Mouse (Mus musculus): ENCODE data around the gene Kif6.

Kif6 gene

GRCm38 (mm10) chr17:49661626-49662025 lies 46.7 kb downstream of the Kif6 start:
- DNase-seq (ENCODE audit: low read depth, low spot score): no peak

GRCm38 (mm10) chr17:49666728-49667127 lies 51.8 kb downstream of the Kif6 start:
- DNase-seq (ENCODE audit: low read depth, low spot score): no peak

GRCm38 (mm10) chr17:49668296-49668695 lies 53.4 kb downstream of the Kif6 start:
- no peak for DNase-seq (ENCODE audit: low read depth, low spot score)

DNA sequence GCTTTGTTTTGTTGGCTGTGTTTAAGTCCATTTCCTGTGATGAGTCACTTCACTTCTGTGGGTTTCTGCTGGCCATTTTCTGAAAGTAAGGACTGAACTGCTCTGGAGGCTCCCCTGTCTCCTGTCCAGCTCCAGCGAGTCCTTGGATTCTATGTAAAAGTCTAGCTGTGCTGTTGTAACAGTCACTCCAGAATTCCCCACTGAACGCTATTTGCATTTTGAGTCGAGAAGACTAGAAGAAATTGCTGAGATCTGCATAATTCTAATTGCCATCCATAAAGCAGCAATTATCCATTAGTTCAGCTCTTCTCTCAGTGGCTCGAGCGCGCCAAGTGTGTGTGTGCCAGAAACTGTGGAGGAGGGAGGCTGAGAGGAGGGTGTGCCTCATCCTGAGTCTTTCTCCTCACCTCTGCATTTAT lies 57.0 kb downstream of the Kif6 start:
- DNase-seq (ENCODE audit: low read depth, low spot score): no peak

GRCm38 (mm10) chr17:49672421-49672820 lies 57.5 kb downstream of the Kif6 start:
- DNase-seq (ENCODE audit: low read depth, low spot score): no peak

DNA sequence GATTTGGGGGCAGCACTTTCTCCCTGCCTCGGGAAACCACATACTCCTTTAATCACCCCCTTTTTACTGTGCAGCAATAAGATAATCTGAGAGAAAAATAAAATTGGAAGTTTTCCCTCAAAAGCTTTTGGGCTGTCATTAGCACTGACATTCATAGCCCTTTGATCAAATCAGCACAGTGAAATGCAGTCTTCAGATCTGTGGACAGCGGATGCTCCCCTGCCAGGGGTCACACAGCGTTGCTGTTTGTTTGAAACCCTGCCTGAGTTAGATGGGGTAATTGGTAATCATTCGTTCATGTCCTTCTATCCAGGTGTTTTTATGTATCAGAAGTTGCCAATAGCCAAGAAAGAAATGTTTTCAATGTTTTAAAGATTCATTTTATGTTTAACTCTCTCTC lies 60.7 kb downstream of the Kif6 start:
- no peak for DNase-seq (ENCODE audit: low read depth, low spot score)

- no peak for DNase-seq (ENCODE audit: low read depth, low spot score)
These were observed 66.5 kb downstream of the Kif6 start for GRCm38 (mm10) chr17:49681410-49681809.

GRCm38 (mm10) chr17:49684146-49684545 lies 69.2 kb downstream of the Kif6 start:
- DNase-seq (ENCODE audit: low read depth, low spot score): no peak

DNA sequence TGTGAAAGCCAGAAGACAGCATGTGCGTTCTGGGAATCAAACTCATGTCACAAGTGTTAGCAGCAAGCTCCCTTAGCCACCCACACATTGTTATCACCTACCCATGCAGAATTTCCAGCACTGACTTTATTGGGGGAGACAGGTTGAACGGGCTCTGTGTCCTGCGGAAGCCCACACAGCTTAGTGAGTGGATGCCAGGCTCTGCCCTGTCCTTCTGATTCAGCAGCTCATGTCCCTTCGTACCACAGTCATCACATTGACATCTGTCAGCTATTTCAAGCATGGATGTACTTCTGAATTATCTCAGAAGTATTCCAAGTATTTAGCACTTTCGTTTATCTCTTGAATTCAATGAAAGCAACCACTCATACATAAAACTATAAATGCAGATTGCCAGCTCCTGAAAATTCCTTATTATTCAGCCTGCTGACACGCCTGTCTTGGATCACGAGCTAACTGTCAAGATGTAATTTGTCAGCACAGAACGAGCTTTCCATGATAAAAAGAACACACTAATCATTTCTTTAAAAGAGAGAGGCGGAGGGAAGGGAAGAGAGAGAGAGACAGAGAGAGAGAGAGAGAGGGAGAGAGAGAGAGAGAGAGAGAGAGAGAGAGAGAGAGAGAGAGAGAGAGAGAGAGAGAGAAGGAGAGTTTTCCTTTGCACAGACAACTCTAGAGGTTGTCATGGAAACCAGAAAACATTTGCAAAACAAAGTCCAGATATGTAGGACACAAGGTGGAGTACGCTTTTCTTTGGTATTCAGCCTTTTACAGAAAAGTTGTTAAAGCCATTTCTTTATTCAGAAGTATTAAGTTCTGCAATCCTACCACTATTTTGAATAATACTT lies 75.9 kb downstream of the Kif6 start:
- no peak for DNase-seq (ENCODE audit: low read depth, low spot score)

DNA sequence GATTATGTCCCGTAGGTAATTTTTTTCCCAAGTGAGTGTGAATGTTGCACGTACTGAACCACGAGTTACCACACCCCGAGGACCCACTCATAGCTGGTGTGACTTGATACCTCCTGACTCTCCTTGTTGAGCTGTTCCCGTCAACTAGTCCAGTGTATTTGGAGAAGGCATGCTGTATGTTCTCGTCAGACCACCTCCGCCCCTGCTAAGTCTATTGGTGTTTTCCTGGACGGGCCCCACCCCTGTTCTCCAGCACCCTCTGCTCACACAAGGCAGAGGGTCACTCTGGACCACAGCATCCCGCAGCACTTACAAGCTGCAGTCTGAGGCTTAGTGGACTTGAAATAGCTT lies 76.5 kb downstream of the Kif6 start:
- no peak for DNase-seq (ENCODE audit: low read depth, low spot score)

DNA sequence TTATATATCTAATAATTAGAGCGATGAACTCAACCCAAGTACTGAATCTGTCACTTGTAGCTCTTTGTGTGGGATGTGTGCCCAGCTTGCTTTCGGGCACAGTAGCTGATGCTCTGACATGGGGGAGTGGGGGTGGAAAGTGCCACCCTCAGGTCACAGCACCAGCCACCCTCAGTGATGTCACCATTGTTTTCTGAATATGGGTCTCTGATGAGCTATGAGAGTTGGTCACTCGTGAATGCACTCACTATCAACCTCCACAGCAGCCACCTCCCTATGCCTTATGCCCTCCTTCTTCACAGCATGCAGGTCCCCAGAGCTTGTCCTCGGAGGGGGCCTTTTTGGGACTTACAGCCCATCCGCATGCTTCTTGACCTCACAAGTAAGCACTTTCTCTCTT lies 78.3 kb downstream of the Kif6 start:
- no peak for DNase-seq (ENCODE audit: low read depth, low spot score)

DNA sequence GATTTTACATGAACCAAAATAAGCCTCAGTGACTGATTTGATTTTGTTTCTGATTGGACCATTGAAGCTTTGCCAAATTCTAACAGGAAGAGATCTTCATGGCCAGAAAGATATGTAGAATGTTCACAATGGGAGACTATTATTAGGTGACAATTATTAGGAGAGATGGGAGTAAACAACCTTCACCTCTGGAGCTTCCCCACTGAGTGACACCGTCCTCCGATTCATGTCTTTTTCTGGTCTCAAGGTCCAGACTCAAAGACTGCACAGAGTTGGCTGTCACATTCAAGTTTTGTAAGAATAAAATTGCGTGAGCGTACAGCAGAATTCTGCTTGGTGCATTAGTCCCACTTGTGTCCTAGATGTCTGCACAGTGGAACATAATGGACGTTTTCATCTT lies 82.3 kb downstream of the Kif6 start:
- no peak for DNase-seq (ENCODE audit: low read depth, low spot score)

GRCm38 (mm10) chr17:49703492-49704249 lies 88.7 kb downstream of the Kif6 start:
- no peak for DNase-seq (ENCODE audit: low read depth, low spot score)

GRCm38 (mm10) chr17:49709192-49709591 lies 94.3 kb downstream of the Kif6 start:
- no peak for DNase-seq (ENCODE audit: low read depth, low spot score)

- no peak for DNase-seq (ENCODE audit: low read depth, low spot score)
These were observed 95.2 kb downstream of the Kif6 start for GRCm38 (mm10) chr17:49710101-49710630.

DNA sequence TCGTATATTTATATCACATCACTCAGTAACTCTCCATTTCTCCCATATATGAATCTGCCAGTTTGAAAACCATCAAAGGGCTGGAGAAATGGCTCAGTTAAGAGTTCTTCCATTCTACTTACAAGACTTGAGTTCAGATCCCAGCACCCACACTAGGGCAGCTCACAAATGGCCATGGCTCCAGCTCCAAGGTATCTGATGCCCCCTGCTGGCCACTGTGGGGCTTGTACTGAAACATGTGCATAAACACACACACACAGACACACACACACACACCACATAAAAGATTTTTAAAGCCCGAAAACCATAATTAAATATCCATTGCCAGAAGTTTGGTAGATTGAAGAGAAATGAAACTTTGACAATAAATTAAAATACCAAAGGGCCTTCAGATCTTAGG lies 111.3 kb downstream of the Kif6 start:
- no peak for DNase-seq (ENCODE audit: low read depth, low spot score)

DNA sequence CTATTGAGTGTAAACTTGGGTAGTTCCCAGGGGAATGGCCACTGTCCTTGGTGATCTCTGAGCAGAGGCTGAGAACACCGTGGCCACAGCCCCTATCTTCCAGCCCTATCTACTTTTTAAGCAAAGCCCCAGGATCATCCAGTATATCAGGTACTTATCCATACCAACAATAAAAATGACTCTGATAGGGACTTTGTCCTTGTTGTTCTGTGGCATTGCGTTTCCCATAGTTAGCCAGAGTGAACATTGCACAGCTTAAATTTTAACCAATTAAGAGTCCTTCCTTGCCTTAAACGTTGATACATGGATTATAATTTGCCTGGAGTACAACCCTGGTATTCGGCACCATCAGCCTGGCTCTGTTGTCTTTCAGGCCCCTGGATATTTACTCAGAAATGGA lies 112.0 kb downstream of the Kif6 start:
- DNase-seq (ENCODE audit: low read depth, low spot score): no peak

GRCm38 (mm10) chr17:49727428-49728045 lies 112.6 kb downstream of the Kif6 start:
- no peak for DNase-seq (ENCODE audit: low read depth, low spot score)

DNA sequence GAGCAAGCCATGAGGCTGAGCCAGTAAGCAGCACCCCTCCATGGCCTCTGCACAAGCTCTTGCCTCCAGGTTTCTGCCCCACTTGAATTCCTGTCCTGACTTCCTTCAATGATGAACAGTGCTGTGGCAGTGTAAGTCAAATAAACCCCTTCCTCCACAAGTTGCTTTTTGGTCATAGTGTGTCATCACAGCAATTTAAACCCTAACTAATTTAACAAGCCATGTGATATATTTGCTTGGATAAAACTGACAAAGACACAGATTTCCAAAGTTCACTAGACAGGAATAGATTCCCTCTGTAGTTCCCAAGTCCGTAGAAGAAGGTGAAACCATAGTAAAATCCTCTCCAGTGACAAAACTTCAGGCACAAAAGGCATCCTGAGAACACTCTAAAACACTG lies 114.9 kb downstream of the Kif6 start:
- DNase-seq (ENCODE audit: low read depth, low spot score): no peak

DNA sequence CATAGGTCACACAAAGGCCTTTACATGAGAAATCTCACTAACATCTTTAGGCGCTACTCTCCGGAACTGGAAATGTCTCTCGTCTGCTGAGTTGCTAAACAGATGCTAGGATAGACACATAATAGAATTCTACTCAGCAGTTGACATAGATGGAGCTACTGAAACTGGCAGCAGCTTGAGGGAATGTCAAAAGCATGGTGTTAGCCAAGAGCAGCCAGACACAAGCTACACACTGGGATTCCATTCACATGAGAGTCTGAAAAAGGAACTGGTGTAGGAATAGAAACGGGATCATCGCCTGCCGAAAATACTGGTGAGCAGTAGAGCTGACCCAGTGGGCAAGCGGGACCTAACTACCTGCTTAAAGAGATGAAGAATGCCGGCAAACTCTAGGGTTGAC lies 117.8 kb downstream of the Kif6 start:
- no peak for DNase-seq (ENCODE audit: low read depth, low spot score)

- DNase-seq (ENCODE audit: low read depth, low spot score): no peak
These were observed 119.1 kb downstream of the Kif6 start for GRCm38 (mm10) chr17:49734079-49734478.

- DNase-seq (ENCODE audit: low read depth, low spot score): no peak
These were observed 119.8 kb downstream of the Kif6 start for GRCm38 (mm10) chr17:49734776-49735175.

Measured in CD4-positive, CD25-positive, alpha-beta regulatory T cell, adult 2 months (primary cell).